Mouse (Mus musculus) retina, postnatal 7 days (tissue): Measurements from ENCODE around the gene Kcmf1.
A peak's percentile ranks its signal among the peaks of the same experiment; 100 is the strongest.

Experiments used
- DNase-seq: peaks from one replicate; pipeline ENCODE4 v3.0.0-alpha.2; 2012; ENCODE audit warnings: low read depth, low spot score

The Kcmf1 gene

GRCm38 (mm10) chr6:72899781-72900681 is at the start of gene Kcmf1:
Gene Kcmf1 (minus strand): TSS chr6:72899979.
- DNase-seq = peak; percentile 56

DNA sequence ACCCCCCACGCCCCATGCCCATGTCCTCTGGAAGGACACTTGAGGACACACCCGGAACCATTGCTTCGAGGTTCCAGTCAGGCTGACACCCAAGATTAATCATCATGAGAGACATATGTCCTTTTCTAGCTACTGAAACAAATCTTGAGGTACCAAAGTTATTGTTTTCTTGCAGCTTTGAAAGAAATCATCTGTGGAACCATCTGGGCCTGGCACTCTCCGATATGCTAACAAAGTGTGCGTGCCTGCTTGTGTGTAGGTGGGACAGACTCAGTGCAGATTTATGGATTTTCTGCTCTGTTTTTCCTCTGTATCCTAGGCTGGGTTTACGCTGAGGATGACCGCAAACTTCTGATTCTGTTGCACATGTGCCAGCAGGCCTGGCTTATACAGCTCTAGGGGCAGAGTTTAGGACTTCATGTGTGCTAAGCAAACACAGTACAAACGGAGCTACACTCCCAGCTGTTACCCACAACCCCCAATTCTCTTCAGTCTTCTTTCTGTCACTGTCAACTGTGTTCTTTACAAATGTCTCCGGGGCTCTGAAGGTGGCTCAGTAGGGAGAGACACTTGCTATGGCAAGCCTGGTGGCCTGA is 49.5 kb upstream of the Kcmf1 start:
- no peak for DNase-seq

GRCm38 (mm10) chr6:72948392-72948791 is 48.6 kb upstream of the Kcmf1 start:
- DNase-seq = no peak

GRCm38 (mm10) chr6:72947960-72948359 is 48.2 kb upstream of the Kcmf1 start:
- DNase-seq = no peak

GRCm38 (mm10) chr6:72940493-72940892 is 40.7 kb upstream of the Kcmf1 start:
- peak; percentile 58 for DNase-seq

DNA sequence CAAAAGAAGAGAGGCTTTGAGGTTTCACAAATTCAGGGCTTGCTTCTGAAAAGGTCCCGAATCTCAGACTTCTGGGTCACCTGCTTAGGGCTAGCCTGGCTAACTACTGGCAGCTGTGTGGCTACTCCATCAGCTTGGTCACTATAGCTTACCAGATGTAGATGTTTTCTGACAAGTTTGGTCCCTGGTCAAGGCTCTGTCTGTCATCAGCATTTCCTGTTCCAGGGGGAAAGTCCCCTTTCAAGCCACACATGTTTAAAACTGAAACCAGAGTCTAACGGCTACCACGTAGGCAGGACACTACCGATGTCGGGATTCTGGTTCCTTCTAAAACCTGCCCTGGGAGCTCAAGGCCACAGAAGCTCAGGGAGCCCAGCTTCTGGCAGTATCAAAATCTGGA is 38.1 kb upstream of the Kcmf1 start:
- DNase-seq = no peak

GRCm38 (mm10) chr6:72937430-72937829 is 37.7 kb upstream of the Kcmf1 start:
- DNase-seq = no peak

DNA sequence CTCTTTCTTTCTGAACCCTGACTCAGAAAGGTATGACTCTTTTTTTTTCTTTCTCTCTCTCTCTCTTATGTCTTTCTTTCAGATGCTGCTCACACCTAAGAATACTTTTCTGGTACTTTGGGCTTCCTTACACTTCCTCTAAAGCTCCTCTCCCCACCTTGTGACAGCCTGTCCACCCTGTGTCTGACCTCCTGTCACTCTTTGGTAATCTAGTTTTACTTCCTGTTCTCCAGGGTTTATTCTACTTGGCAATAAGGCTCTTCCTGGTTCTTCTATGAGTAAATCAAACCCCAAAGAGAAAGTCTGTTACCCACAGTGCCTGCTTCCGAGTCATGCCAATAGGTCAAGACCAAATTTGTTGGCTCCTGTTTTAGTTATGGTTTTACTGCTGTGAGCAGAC is 33.2 kb upstream of the Kcmf1 start:
- no peak for DNase-seq

- no peak for DNase-seq
Observed at GRCm38 (mm10) chr6:72931533-72931932, 31.8 kb upstream of the Kcmf1 start.

GRCm38 (mm10) chr6:72929795-72930398 is 30.1 kb upstream of the Kcmf1 start:
- no peak for DNase-seq

GRCm38 (mm10) chr6:72926755-72927482 is 27.1 kb upstream of the Kcmf1 start:
- DNase-seq = no peak

DNA sequence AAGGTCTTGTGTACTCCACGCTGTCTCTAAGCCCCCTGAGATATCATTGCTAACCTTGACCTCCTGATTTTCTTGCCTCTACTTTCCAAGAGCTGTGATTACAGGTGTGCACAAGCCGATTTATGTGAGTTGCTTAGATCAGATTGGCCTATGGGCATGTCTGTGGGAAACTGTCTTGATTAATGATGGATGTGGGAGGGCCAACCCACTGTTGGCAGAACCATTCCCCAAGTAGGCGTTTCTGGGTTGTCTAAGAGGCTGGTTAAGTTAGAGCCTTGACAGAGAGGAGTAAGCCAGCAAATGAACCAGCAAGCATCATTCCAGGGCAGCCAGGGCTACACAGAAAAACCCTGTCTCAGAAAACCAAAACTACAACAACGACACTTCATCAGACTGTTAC is 26.3 kb upstream of the Kcmf1 start:
- no peak for DNase-seq

DNA sequence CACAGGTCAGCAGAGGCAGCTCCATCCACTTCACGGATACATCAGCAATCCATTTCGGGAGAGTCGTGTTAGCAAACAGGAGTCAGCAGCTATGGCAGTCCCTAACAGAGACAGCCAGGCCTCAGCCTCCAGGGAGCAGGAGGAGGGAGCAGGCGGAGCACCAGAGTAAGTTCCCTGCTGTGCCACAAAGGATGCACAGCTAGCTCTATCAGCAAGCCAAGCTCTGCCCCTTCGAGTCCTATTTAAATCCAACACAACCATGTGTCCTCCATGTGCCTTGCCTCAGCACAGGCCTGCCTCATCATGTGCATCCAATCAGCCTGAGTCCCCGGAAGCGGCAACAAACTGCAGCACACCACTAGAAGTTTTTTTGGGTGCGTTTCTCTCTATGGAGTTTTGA is 23.6 kb upstream of the Kcmf1 start:
- no peak for DNase-seq

DNA sequence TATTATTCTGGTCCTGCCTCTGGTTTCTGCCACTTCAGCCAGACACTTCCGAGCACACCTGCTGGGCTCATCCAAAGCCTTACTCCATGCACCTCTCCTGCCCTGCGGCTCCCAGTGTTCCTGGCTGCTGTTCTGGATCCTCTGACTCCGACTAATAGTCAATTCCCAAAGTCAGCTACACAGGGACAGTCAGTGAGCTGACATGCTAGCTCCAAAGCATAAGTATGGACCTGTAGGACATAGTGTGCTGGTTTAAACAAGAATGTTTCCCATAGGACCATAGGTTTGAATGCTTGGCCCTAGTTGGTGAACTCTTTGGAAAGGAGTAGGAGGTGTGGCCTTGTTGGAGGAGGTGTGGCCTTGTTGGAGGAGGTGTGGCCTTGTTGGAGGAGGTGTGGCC is 21.3 kb upstream of the Kcmf1 start:
- no peak for DNase-seq

- no peak for DNase-seq
Observed at GRCm38 (mm10) chr6:72918510-72919033, 18.8 kb upstream of the Kcmf1 start.

DNA sequence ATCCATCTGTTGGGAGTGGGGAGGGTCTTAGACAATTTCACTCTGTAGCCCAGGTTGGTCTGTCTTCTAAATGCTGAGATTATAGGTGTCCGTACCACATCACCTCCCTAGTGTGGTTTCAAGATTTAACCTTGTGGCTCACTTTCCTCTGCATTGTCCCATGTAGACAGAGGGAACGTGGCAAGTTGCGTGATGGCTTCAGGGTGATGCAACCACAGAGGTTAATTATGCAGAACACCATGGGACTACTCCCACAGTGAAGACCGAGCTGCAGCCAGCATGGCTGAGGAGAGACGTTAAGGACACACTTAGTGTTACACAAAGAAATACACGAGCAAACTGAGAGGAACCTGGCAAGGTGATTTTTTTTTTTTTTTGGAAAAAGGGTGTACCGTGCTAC is 16.6 kb upstream of the Kcmf1 start:
- DNase-seq = no peak

DNA sequence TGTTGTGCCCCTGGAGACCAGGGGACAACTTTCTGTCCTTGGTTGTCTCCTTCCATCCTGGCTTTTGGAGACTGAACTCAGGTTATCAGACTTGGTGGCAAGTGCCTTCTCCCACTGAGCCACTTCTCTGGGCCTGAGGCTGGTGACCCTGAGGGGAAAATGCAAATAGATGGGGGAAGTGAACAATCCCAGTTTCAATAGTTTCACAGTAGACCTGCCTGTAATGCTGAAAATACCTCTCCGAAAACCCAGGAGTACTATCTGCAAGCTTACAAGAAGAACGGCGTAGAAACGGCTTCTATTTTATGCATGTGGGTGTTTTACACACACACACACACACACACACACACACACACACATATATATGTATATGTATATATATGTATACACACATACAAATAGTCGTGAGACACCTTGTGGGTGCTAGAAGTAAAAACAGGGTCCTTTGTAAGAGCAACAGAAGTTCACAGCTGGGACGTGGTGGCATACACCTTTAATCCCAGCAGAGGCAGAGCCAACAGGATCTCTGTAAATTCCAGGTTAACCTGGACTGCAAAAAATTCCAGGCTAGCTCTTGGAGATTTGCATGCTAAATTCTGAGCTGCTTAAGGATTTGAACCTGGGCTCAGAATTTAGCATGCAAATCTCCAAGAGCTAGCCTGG is 14.4 kb upstream of the Kcmf1 start:
- DNase-seq = no peak

- no peak for DNase-seq
Observed at GRCm38 (mm10) chr6:72911261-72911660, 11.5 kb upstream of the Kcmf1 start.

DNA sequence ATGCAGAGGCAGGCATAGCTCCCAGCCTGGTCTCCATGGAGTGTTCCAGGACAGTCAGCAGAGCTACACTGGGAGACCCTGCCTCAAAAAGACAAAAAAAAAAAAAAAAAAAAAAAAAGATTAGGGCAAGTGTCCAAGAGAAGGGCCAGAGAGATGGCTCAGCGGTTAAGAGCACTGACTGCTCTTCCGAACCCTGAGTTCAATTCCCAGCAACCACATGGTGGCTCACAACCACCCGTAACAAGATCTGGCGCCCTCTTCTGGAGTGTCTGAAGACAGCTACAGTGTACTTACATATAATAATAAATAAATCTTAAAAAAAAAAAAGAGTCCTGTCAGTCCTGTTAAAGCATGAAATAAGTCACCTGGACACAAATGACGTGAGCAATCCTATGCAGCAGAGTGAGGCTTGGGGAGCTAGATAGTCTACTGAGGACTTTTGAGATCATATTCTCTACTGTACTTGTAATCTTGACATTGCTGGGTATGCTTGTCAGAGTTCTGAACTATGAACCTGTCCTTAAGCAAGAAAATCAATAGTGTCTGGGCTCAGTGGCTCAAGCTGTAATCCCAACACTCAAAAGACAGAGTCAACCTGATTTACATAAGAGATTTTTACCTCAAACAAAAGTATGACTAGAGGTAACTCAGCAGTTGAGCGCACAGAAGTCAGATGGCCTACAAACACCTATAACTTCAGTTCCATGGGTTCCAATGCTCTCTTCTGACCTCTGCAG is 2.6 kb upstream of the Kcmf1 start:
- DNase-seq = no peak

DNA sequence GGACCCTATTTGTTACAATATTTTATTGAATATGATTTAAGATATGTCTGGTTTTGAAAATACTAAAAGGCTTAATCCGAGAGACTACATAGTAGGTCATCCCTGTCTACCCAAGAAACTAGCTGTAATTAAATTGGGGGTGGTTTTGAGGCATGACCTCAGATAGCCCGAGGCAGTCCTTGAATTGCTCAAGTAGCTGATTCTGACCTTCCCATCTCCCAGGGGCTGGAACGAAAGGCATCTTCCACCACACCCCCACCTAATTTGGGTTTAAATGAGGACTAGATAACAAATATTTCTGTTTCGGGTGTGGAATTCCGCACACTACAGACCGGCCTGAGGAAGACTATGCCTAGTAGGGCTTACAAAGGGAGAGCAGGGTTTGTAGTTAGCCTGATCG is 1.2 kb upstream of the Kcmf1 start:
- DNase-seq = no peak
